Mouse (Mus musculus) MEL (cell line): ENCODE measurements around the gene Smg6.

ENCODE experiments used
- EP300 ChIP-seq, 2 experiments: IDR thresholded peaks; 2 replicates each; pipeline ENCODE4 v1.6.1; 2011; ENCODE audit warnings: improper control_type of control experiment in 2 of 2, low read length in 2 of 2, low read depth in 1 of 2, mild to moderate bottlenecking in 1 of 2
- JUND ChIP-seq: IDR thresholded peaks from 2 replicates; pipeline ENCODE4 v1.6.1; 2011; ENCODE audit warnings: low read depth, mild to moderate bottlenecking, improper control_type of control experiment, low read length
- MAFK ChIP-seq: IDR thresholded peaks from 2 replicates; pipeline ENCODE4 v1.6.1; 2011; ENCODE audit warnings: low read depth, mild to moderate bottlenecking, low read length, improper control_type of control experiment, borderline replicate concordance
- MAX ChIP-seq: IDR thresholded peaks from 2 replicates; pipeline ENCODE4 v1.6.1; 2011; ENCODE audit warnings: low read length, improper control_type of control experiment
- POLR2A ChIP-seq, 2 experiments: IDR thresholded peaks; 2 replicates each; pipeline ENCODE4 v1.6.1; 2011 to 2012; ENCODE audit warnings: low read length in 2 of 2, mild to moderate bottlenecking in 2 of 2, control low read depth in 1 of 2, improper control_type of control experiment in 1 of 2, low read depth in 1 of 2, moderate library complexity in 1 of 2; ENCODE audit not compliant: control insufficient read depth in 1 of 2, insufficient read depth in 1 of 2, poor library complexity in 1 of 2
- TAL1 ChIP-seq: IDR thresholded peaks from 2 replicates; pipeline ENCODE4 v1.6.1; 2012; ENCODE audit warnings: mild to moderate bottlenecking, inconsistent platforms, low read length, moderate library complexity, mixed read lengths
- TCF12 ChIP-seq: IDR thresholded peaks from 2 replicates; pipeline ENCODE4 v1.6.1; 2014; ENCODE audit warnings: low read depth, mild to moderate bottlenecking, inconsistent platforms, low read length, improper control_type of control experiment, moderate library complexity

- TF ChIP-seq JUND, result no peak
- TF ChIP-seq TCF12, result no peak
- no peak for TF ChIP-seq EP300 (IDR thresholded peaks at IDR 0.05; ENCODE audit: low read depth in 1 of 2, low read length in 2 of 2)
- TF ChIP-seq POLR2A (IDR thresholded peaks at IDR 0.05; ENCODE audit: control insufficient read depth in 1 of 2, insufficient read depth in 1 of 2, low read depth in 1 of 2, low read length in 2 of 2, poor library complexity in 1 of 2), result no peak
- TF ChIP-seq MAFK, result no peak
- TF ChIP-seq MAX, result peak; percentile 84
- no peak for TF ChIP-seq TAL1
Measured at GRCm38 (mm10) chr11:74924149-74924548, 1.5 kb upstream of the Smg6 start.
